Mouse (Mus musculus) common myeloid progenitor, adult 5-6 weeks (primary cell): ENCODE data around the gene Ddx20. TPM values are rescaled to one million over a fixed set of nuclear protein-coding genes. Genes with fewer than 3 reads are reported as not detected.

Experiments used
- ATAC-seq: replicated peaks from 2 replicates; pipeline ENCODE4 v1.8.0; 2016; ENCODE audit warnings: low read depth, mild to moderate bottlenecking, moderate TSS enrichment, inconsistent platforms; ENCODE audit not compliant: poor library complexity, severe bottlenecking
- total RNA-seq: library from RNA; stranded (forward); fragments of 200-1000, 187-1606 nt; gene quantifications from 2 replicates; pipeline ENCODE4 v1.2.3, GENCODE M21; 2017

The Ddx20 gene
- total RNA-seq, 1 experiment from 2014 or later, result 61.7 TPM

DNA sequence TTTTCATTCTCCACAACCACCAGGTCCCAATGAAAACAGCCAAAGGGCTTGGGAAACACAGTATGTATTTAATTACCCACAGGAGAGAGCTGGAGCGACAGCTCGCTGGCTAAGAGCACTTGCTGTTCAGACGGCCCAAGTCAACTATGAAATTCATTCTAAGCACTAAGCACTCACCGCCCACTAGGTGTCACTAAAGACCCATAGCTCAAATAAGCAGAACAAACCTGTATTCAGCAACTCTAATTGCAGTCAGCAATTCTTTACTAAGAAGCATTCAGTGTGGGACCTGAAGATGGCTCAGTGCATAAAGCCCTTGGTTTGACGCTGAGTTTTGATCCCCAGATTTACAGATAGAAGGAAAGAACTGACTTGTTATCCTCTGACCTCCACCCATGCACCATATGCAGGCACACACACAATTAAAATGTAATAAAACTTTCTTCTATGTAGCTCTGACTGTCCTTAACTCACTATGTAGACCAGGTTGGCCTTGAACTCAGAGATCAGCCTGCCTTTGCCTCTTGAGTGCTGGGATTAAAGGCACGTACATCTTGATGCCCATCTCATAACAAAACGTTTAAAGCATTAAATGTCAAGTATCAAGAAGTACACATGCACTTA lies 12.7 kb downstream of the Ddx20 start:
- peak; percentile 92 for ATAC-seq

DNA sequence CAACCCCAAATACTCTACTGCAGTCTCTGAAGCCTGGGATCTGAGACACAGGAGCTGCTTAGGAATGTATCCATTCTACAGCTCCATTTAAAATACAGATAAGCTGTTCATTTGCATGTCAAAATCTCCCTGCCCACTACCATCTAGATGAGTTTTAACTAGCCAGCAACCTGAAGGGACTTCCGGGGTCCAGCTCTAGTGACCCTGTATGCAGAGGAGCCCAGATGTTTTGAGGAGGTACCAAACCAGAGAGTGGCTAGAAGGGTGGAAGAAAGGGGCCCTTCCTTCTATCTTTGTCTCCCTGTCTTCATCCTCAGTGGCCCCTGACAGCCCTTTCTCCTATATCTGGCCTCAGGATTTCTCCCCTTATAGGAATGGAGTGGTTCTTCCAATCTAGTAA lies 16.6 kb downstream of the Ddx20 start:
- no peak for ATAC-seq

DNA sequence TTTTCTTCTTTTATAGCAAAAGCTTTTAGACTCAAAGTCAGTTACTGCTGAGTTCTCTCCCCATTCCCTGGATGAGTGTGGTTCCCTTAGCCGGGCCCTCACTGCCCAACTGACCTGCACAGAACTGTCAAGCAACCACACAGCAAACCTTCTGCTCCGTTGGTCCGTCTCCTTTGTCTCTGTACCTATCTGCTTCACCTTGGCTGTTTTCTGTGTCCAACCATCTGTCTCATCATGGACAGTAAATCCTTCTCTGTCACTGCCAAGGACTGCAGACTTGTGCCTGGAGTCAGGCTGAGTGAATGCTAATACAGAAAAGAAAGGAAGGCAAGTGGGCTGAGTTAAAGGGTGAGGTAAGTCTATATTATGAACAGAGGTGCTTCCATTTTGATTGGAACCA lies 17.6 kb downstream of the Ddx20 start:
- ATAC-seq, result no peak

DNA sequence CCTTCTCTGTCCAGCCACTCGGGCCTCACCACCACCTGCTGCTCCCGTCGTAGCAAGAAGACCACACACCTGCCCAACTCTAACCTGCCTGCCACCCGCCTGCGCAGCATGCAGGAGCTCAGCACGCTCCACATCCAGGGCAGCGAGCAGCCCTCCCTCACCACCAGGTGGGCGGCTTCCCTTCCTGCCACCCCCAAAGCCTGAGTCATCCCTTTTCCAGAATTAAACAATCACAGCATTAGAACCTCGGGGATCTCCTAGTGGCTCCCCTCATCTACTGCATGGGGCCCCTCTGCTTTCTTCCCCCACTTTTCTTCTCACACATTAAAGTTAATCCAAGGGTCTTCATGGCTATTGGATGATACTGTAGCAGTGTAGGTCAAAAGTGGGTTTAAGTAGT lies 19.2 kb downstream of the Ddx20 start:
- no peak for ATAC-seq

DNA sequence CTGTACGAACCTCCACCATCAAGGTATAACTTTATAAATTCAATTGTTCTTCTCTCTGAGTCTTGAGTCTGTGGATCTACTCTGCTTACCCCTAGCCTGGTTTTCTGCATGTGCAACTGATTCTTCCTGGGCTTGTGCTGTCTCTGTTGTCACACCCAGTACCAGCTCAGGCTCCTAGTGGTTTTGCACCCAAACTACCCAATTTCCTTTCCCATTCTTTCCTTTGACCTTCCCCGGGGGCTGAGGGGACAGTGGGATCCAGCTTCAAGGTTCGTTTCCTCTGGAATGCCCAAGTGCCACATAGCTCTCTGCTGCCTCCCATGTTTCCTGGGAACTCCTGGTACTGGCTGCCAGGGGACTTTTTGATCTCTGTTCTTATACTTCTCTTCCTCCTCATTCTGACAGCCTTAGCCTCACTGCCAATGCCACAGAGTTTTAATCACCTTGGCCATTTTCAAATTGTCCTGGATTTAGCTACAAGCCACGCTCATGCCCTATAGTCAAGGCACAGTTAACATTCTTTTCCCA lies 20.3 kb downstream of the Ddx20 start:
- ATAC-seq, result no peak

DNA sequence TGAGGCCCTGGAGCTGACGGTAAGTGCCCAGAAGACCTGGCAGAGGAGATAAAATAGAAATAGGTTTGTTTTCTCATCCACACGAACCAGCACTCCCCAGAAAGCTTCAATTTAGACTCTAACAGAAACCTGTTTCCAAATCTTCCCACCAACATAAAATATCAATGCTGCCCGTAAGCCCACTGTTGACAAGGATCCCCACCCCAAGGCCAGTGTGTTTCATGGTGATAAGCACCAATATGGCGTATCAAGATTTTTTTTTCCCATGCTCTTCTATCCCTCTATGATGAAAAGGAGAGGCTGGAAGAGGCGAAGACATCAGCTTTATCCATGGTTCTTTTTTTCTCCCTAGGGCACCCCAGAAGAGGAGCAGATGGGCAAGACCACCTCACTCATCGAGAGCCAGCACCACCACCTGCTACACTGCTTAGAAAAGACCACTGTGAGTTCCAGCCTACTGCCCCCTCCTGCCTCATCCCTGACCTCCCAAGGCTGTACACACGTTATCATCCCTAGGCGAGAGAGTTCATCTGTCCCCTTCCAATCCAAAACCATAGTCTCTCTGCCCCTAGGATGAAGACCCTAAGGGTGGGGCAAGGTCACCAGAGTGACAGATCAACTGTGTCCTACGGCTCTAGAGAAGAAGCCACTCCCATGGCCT lies 22.1 kb downstream of the Ddx20 start:
- ATAC-seq, result no peak

DNA sequence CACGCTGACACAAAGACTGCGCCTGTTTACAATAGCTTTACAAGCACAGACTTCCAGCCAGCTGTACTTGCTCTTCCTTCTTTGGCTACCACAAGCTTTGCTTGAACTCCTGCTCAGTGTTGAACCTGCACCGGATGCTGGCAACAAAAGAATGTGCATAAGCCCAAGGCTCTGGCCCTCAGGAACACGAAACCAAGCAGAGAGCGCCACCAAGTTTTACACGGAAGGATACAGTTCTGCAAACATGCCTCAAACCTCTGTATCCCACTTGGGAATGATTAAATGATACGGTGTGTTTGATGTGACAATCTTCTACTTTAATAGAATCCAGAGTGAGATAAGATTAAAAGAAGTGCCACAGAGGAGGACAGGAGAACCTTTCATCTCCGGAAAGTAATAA lies 24.3 kb downstream of the Ddx20 start:
- no peak for ATAC-seq

DNA sequence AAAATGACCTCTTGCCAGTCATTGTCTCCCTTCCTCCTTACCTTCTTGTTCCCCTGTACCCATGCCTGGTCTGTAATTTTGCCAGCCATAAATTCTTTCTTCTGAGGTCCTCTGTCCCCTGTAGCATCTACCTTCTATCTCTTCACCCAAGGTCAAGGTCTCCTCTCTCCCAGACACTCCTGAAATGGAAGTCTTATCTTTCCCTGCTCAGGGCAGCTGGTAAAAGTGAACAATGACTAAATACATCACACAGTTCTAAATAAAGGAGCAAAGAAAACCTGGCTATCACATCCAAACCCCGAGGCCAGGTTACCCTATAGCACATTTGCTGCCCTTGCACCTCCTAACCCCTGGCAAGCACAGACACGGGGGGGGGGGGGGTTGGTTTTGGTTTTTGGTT lies 26.8 kb downstream of the Ddx20 start:
- no peak for ATAC-seq

DNA sequence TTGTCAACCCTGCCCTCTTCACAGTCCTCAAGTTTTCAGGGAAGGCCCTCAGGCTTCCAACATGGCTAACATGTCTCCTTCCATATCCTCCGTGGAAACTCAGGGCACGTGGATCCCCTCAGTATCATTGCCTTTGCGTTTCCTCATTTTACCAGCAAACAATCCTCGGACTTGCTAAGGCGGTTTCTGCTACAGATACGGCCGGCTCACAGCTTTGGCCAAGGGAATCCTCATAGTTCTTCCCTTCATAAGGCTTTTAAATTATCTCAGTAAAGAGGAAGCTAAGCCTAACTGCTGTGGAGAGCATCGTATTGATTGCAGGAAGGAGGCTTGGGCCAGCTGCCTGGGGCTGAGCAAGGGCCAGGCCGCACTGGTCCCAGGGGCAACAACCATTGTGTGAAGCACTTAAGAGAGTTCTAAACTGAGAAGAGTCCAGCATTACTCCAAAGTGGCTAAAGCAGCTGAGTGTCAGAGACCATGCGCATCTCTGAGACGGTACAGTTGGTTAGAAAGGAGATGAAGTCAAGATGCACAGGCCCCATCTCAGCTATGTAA lies 32.3 kb downstream of the Ddx20 start:
- no peak for ATAC-seq

DNA sequence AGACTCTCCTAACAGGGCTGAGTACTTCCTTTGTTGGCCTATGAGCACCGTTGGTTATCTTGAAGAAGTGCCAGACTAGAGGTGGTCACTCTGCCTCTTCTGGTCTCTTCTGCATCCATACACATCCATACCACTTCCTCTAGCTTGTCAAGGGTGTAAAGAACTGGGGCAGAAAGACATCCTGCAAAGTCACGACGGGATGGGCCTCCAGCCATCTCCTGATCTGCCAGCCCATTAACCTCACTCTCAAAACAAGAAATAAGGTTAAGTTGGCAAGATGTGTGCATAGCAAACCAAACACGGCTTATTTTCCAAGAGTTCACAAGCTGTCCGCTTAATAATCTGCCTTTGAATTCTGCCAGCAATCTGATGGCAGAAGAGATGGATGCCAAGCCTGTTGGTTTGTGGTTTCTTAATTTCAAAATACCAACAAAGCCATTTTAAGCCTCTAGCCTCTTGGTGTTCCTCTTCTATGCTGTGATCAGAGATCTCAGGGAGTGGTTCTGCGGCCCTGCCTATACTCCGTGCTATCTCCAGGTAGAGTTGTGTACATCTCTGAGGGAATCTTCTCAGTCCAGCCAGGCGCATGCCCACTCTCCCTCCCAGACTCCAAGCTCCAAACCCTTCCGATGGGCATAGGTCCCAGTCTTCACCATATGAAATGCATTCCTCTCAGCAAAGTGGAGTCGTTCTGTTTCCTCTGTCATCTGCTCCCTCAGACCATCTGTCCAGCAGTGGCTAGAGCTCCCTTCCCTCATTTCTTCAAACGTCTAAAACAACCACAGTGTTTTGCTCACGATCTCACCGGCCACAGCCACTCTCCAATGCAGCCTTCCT lies 33.6 kb downstream of the Ddx20 start:
- ATAC-seq, result peak; percentile 67

DNA sequence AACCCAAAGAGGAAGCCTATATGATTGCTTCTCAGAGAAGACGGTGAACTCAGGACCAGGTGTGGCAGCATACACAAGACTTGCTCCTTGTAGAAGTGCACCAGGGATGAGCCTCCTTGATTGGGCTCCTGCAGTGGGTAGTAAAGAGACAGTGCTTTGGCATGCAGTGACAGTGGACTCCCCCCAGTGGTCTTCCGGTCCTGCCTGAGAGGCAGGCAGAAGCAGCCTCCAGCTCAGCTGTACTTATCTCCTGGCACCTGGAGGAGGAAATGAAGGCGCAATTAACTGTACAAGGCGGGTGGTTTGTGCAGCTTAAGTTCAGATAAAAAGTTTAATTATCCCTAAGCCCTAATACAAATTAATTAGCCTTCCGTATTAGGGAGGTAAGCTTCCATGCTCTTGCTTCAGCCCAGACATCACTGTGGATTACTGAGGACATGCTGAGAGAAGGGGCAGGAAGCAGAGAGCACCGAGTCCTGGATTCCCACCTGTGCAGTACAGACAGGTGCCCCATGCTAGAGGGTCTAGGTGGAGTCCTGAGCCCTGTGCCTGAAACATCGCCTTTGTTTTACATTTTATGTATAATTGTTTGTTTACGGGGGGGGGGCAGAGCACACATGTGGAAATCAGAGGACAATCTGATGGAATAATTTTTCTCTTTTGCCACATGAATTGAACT lies 38.3 kb downstream of the Ddx20 start:
- peak; percentile 39; the same call in 1 of the 2 replicates for ATAC-seq

DNA sequence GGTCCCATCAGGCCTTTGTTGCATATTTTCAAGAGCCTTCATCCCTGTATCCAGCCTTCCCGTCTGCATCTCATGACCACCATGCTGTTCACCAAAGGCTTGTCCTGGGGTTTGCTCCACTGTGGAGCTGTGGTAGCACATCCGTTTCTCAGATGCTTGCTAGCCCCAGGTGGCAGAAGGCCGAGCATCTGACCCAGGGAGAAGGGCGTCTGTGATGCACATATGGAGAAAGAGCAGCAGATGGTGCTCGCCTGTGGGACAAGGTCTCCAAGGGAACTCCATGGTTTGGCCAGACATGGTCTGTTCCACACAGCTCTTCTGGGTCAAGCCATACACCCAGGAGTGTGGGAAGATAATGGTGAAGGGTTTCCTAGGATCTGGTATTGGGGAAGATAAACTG lies 43.8 kb downstream of the Ddx20 start:
- no peak for ATAC-seq

DNA sequence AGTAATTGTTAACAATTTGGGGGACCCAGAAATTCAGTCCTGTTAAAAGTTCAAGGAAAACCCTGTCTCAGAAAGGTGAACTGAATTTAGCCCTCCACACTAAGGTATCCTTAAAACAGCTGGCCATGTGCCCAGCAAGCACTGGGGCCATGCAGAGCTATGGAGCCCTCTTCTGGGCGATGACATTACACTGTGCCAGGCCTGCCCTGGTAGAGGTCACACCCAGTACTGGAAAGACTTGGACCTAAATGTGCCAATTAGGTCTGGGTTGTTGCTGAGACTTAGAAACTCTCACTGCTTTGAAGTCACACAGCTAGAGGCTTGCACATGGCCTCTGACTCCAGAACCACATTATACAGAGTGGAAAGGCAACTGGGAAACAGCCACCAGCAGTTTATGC lies 45.2 kb downstream of the Ddx20 start:
- ATAC-seq, result 0 out of 2 replicates have a peak, but pooled peaks have one; percentile 45

DNA sequence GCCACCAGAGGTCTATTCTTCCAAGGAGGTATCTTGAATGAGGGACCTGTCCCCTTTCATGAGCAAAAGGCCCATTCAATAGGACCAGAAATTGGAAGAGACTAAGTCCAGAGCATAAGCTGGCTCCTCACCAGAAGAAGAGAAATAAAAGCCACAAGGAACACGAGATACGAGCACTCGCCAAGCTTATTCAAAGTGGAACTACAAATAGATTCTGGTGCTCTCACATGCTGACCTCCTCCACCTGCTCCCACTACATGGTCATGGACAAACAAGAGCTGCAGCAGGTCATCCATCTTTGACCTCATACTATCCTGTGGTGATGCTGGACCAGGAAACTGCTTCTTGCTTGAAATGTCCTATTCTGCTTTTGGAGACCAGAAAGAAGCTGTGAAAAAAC lies 54.4 kb downstream of the Ddx20 start:
- ATAC-seq, result no peak

DNA sequence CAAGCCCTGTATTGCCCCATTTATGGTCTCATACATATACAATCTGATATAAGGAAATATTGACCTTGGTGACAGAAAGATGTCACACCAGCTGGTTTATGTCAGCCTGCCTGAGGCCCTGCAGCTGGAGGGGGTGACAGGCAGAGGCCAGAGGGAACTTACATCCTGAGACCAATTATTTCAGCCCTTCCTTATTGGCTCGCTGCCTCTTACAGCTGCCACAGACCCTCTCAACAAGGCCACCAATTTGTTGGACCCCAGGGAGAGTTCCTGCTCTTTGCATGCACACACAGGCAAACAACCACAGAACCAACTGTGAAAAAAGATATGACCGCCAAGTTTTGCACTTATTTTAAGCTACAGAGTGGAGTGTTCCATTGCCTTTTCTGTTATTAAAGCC lies 55.1 kb downstream of the Ddx20 start:
- ATAC-seq, result no peak

Other genes starting within 250 kb of the Ddx20 start
- not detected in 2 replicates for gene Kcnd3, start 235.2 kb downstream of the Ddx20 start, total RNA-seq
- 0.55 TPM in 1 of 2 replicates, not detected in the other for gene Inka2, start 17.0 kb upstream of the Ddx20 start, total RNA-seq
- 134 and 136 TPM in 2 replicates for gene Rap1a, start 113.8 kb upstream of the Ddx20 start, total RNA-seq
- gene Adora3, start 183.3 kb upstream of the Ddx20 start, total RNA-seq, result 0.32 and 1.5 TPM in 2 replicates
- gene Tmigd3, start 183.3 kb upstream of the Ddx20 start, total RNA-seq, result 1.0 TPM in 1 of 2 replicates, not detected in the other
- gene I830077J02Rik, start 245.1 kb upstream of the Ddx20 start, total RNA-seq, result 10.0 and 15.6 TPM in 2 replicates